Mouse (Mus musculus): ENCODE results near the gene Dner. TPM values are rescaled to one million over a fixed set of nuclear protein-coding genes. Genes with fewer than 3 reads are reported as not detected.

Gene Dner
- polyA plus RNA-seq, 1 experiment from 2014 or later = 143 TPM

DNA sequence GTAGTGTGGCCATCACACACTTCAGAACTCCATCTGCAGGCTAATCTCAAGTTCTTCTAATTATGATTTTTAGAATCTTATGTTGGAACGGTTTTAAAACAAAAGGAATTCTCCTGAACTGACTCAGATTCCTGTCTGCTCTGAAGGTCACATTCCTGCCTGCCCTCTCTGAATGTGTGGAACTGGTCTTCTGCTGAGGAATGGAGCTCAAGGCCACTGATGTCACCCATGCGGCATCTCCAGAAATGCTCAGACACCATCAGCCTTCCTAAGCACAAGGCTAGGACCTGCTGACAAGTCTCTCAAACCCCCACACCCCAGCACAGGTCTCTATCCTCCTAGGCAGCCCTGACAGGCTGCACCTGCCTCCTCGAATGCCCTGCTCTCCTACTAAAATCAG is 182.8 kb downstream of the Dner start:
- H3K27me3 ChIP-seq (replicated peaks) = no peaks in the 10 kb centered on the region
- H3K27ac ChIP-seq = no peak overlapping the region
- no peak for ATAC-seq (ENCODE audit: low FRiP score, low read depth)
- H3K4me2 ChIP-seq (replicated peaks) = no peak overlapping the region
- H3K9ac ChIP-seq = no peak overlapping the region
- no peaks in the 10 kb centered on the region for H3K4me1 ChIP-seq
- H3K9me3 ChIP-seq = no peaks in the 10 kb centered on the region
- WGBS = 58% methylated on average over 3 of the region's 3 CpGs
- H3K4me3 ChIP-seq = no peak overlapping the region
- no peaks in the 10 kb centered on the region for H3K36me3 ChIP-seq

DNA sequence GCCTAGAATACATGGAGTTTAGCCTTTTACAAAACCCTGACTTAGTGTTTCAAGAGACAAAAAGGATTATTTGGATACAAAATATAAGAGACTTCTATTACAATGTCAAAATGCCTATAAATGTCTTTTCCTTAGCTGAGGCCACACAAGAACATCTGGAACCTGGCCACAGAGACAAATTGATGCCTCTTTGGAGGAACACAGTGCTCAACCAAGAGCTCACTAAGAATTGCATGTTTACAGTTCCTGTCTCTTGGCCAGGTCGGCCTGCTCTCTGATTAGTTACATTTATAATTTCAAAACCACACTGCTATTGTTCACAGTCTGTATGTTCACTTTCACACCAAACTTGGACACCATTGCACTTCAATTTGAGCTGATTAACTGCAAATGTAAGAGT is 187.5 kb downstream of the Dner start:
- no peak overlapping the region for H3K4me3 ChIP-seq
- H3K9ac ChIP-seq = no peak overlapping the region
- H3K36me3 ChIP-seq = no peaks in the 10 kb centered on the region
- no peaks in the 10 kb centered on the region for H3K27me3 ChIP-seq (replicated peaks)
- no peak overlapping the region for H3K27ac ChIP-seq
- ATAC-seq (ENCODE audit: low FRiP score, low read depth) = no peak
- 0 out of 2 replicates have a peak, but pooled peaks cover 8% of the 10 kb centered on the region for H3K4me1 ChIP-seq
- 72% methylated on average over 1 of the region's 1 CpGs for WGBS
- no peaks in the 10 kb centered on the region for H3K9me3 ChIP-seq
- H3K4me2 ChIP-seq (replicated peaks) = no peak overlapping the region

DNA sequence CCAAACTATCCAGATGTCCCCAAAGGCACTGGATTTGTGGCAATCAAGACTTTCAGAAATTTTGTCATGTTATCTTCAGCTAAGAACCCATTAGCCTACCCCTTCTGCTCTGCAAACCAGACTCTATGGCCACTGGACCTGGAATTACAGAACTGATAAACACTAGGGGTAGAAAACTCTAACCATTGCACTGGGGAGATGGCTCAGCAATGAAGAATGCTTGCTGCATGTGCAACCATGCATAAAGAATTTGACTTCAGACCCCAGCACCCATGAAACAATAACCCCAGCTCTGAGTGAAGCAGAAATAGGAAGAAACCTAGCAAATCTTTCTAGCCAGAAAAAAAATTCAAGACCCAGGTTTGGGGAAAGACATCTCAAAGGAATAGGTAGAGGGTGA is 188.5 kb downstream of the Dner start:
- H3K4me3 ChIP-seq = no peak overlapping the region
- no peak overlapping the region for H3K4me2 ChIP-seq (replicated peaks)
- no peaks in the 10 kb centered on the region for H3K36me3 ChIP-seq
- H3K9ac ChIP-seq = no peak overlapping the region
- no peak for ATAC-seq (ENCODE audit: low FRiP score, low read depth)
- 0 out of 2 replicates have a peak, but pooled peaks cover 8% of the 10 kb centered on the region for H3K4me1 ChIP-seq
- no peaks in the 10 kb centered on the region for H3K9me3 ChIP-seq
- no peak overlapping the region for H3K27ac ChIP-seq
- no peaks in the 10 kb centered on the region for H3K27me3 ChIP-seq (replicated peaks)

DNA sequence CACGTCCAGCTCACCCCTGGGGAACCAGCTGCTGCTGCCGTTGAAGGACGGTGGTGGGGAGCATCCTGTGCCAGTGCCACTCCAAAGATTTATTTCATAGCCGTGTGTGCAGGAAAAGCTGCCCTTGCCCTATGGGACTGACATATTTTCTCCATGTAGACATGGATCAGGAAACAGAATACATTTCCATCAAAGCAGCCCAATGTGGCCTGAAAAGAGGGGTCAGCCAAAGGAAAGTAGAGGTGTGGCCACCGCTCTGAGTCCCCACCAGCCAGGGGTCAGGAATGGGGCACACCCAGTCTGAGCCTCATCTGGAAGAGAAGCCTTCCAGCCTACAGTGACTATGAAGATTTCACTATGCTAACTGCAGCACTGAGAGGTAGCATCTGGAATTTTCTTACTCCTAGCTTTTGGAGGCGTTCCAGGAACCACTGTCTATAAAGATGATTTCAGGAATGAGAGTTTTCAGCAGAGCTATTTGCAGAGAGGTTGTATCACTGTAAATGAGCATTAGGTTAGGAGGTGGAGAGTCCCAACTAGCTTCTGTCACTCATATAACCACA is 189.0 kb downstream of the Dner start:
- no peaks in the 10 kb centered on the region for H3K27me3 ChIP-seq (replicated peaks)
- H3K36me3 ChIP-seq = no peaks in the 10 kb centered on the region
- H3K4me3 ChIP-seq = no peak overlapping the region
- 35% methylated on average over 6 of the region's 6 CpGs for WGBS
- H3K9ac ChIP-seq = no peak overlapping the region
- no peaks in the 10 kb centered on the region for H3K9me3 ChIP-seq
- no peak overlapping the region for H3K4me2 ChIP-seq (replicated peaks)
- H3K4me1 ChIP-seq = 0 out of 2 replicates have a peak, but pooled peaks cover 8% of the 10 kb centered on the region
- no peak overlapping the region for H3K27ac ChIP-seq
- no peak for ATAC-seq (ENCODE audit: low FRiP score, low read depth)

DNA sequence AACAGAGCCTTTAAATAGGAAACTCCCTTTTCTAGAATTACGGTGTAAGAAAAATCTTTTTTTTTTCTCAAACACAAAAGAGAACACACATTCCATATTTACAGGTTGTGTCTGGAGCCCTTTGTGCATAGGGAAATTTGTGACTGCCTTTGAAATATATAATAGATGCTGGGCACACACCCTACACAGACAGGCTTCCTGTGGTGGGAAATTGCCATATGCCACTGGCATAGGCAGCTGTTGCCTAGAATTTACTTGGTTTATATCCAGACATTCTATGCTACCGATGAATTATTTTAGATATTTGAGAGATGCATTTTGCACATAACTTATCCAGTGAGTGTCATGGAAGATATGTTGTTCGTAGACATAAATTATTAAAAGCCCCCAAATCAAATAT is 195.3 kb downstream of the Dner start:
- WGBS = 90% methylated on average over 3 of the region's 3 CpGs
- H3K36me3 ChIP-seq = no peaks in the 10 kb centered on the region
- no peaks in the 10 kb centered on the region for H3K4me1 ChIP-seq
- H3K9me3 ChIP-seq = no peaks in the 10 kb centered on the region
- no peaks in the 10 kb centered on the region for H3K27me3 ChIP-seq (replicated peaks)
- no peak for ATAC-seq (ENCODE audit: low FRiP score, low read depth)
- no peak overlapping the region for H3K4me3 ChIP-seq
- no peak overlapping the region for H3K27ac ChIP-seq
- no peak overlapping the region for H3K4me2 ChIP-seq (replicated peaks)
- H3K9ac ChIP-seq = no peak overlapping the region

DNA sequence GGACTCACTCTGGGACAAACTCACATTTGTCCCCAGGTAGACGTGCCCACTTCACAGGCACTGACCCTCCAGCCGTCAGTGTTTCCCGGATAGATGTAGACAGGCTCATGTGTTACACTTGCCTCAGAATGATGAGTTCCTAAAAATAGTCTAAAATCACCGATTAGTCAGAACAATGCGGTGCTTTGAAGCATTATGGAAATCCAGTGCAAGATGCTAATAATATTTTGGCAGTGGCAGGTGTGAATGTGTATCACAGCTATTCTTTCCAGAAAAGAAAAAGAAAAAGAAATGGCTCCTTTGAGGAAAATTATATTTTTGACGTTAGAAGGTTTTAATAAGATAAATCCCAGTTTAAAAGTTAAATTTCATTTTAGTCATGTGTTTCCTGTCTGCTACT is 204.3 kb downstream of the Dner start:
- H3K27ac ChIP-seq = no peak overlapping the region
- no peaks in the 10 kb centered on the region for H3K27me3 ChIP-seq (replicated peaks)
- H3K9ac ChIP-seq = no peak overlapping the region
- no peak for ATAC-seq (ENCODE audit: low FRiP score, low read depth)
- 91% methylated on average over 6 of the region's 6 CpGs for WGBS
- no peaks in the 10 kb centered on the region for H3K36me3 ChIP-seq
- no peaks in the 10 kb centered on the region for H3K9me3 ChIP-seq
- no peaks in the 10 kb centered on the region for H3K4me1 ChIP-seq
- H3K4me3 ChIP-seq = no peak overlapping the region
- no peak overlapping the region for H3K4me2 ChIP-seq (replicated peaks)

DNA sequence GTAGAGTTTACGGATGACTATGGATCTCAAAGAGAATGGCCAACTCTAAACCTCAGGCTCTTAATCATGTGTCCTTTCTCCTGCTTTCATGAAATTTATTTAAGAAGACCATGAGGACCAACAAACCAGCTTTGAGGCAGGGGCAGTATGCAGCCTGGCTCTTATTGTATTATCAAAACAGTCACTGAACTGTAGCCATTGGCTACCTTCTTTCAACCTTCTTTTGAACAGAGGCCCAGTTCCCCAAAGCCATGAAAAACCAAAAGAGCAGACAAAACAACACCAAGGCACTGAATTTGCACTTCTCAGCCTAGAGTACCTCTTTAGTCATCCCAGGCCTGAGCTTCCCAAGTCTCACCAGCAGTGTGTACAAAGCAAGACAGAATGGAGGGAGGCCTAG is 207.5 kb downstream of the Dner start:
- Histone ChIP-seq H3K27me3 (replicated peaks) (no peaks in the 10 kb centered on the region), H3K36me3 (no peaks in the 10 kb centered on the region), H3K27ac (no peak overlapping the region), H3K4me2 (replicated peaks) (no peak overlapping the region), H3K9ac (no peak overlapping the region), H3K4me3 (no peak overlapping the region), H3K4me1 (no peaks in the 10 kb centered on the region), H3K9me3 (no peaks in the 10 kb centered on the region)
- no peak for ATAC-seq (ENCODE audit: low FRiP score, low read depth)
- WGBS = 95% methylated on average over 1 of the region's 1 CpGs

DNA sequence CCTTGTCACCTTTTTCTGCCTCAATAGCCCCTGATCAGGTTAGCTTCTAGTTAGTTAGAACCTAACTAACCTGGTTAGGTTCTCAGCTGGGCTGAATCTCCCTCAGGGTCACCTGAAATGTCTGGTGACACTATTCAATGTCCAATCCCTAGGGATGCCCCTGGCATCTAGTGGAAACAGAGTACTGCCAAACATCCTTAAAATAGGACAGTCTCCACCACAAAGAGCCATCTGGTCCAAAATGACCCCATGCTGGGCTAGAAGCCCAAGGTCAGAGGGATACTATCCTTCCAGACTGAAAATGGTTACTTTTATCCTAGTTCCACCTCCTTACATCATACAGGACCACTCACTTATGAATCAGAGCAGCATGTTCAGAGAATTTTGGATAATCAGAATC is 211.0 kb downstream of the Dner start:
- H3K27me3 ChIP-seq (replicated peaks) = no peaks in the 10 kb centered on the region
- no peak overlapping the region for H3K4me2 ChIP-seq (replicated peaks)
- H3K9me3 ChIP-seq = no peaks in the 10 kb centered on the region
- no peaks in the 10 kb centered on the region for H3K36me3 ChIP-seq
- ATAC-seq (ENCODE audit: low FRiP score, low read depth) = no peak
- H3K27ac ChIP-seq = no peak overlapping the region
- no peak overlapping the region for H3K9ac ChIP-seq
- no peaks in the 10 kb centered on the region for H3K4me1 ChIP-seq
- no peak overlapping the region for H3K4me3 ChIP-seq

DNA sequence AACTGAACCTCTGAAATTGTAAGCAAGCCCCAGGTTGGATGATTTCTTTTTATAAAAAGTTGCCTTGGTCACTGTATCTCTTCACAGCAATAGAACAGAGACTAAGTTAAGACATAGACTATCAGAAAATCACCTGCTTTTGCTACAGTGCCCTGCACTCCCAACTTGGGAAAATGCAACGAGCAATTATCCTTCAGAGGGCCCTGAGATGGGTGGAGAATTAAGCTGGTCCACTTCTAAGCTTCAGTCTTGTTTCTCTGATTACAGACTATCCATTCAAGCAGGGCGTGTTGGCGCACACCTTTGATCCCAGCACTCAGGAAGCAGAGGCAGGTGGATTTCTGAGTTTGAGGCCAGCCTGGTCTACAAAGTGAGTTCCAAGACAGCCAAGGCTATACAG is 211.4 kb downstream of the Dner start:
- Histone ChIP-seq H3K4me3 (no peak overlapping the region), H3K9me3 (no peaks in the 10 kb centered on the region), H3K27me3 (replicated peaks) (no peaks in the 10 kb centered on the region), H3K4me1 (no peaks in the 10 kb centered on the region), H3K36me3 (no peaks in the 10 kb centered on the region), H3K27ac (no peak overlapping the region), H3K9ac (no peak overlapping the region), H3K4me2 (replicated peaks) (no peak overlapping the region)
- 83% methylated on average over 3 of the region's 3 CpGs for WGBS
- ATAC-seq (ENCODE audit: low FRiP score, low read depth) = no peak

DNA sequence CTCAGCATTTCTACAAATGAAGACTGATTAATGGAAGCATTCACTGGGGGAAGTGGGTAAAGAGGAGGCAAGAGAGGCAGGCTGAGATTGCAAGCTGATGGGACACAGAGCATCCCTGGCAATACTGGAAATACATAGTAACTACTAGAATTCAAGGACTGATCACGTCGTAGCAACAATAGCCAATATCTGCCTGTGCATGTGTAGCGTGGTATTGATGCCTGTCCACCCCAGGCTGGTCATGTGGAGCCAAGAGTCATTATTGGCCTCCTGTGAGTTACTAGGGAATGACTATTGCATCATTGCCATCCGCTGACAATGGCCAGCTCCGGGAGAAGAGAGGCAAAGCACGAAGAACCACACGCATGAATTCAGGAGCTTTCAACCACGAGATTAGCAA is 216.0 kb downstream of the Dner start:
- Histone ChIP-seq H3K27ac (no peak overlapping the region), H3K4me1 (no peaks in the 10 kb centered on the region), H3K36me3 (no peaks in the 10 kb centered on the region), H3K9ac (no peak overlapping the region), H3K4me3 (no peak overlapping the region), H3K9me3 (no peaks in the 10 kb centered on the region), H3K4me2 (replicated peaks) (no peak overlapping the region), H3K27me3 (replicated peaks) (no peaks in the 10 kb centered on the region)
- WGBS = 78% methylated on average over 8 of the region's 8 CpGs
- ATAC-seq (ENCODE audit: low FRiP score, low read depth) = no peak

DNA sequence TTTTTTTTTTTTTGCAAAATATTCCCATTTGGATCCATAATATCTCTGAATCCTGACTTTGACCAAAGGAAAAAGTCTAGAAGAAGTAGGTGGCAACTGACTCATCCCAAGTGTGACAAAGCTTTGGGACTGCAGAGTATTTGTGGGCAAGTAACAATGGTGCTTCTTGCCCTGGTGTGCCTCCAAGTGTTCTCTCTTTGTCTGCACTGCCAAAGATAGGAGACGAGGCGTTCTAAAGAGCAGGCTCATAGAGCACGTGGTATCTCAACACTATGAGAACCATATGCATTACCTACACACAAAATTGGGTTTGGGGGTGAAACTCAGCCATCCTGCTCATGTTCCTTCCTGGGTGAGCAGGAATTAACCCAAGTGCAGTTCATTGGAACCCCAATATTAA is 221.7 kb downstream of the Dner start:
- Histone ChIP-seq H3K4me2 (replicated peaks) (no peak overlapping the region), H3K36me3 (no peaks in the 10 kb centered on the region), H3K27me3 (replicated peaks) (no peaks in the 10 kb centered on the region), H3K9me3 (no peaks in the 10 kb centered on the region), H3K4me3 (no peak overlapping the region), H3K9ac (no peak overlapping the region), H3K4me1 (no peaks in the 10 kb centered on the region), H3K27ac (no peak overlapping the region)
- no peak for ATAC-seq (ENCODE audit: low FRiP score, low read depth)
- 82% methylated on average over 3 of the region's 3 CpGs for WGBS

DNA sequence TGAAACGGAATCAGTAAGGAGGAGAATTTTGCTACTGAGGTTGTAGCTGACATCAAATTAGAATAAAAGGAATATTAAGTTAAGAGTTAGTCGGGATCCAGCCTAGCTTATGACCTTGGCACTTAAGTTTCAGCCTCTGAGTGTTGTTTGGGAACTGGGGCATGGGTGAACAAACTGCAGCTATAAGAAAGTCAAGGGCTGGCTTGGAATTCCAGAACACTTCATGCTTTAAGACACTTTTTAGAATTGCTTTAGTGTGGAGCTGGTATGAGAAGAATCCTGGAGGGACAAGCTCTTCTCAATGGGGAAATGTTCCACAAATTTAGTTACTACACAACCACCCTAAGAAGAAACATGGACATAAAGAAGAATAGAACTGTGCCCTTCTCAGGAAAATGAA is 223.8 kb downstream of the Dner start:
- Histone ChIP-seq H3K9ac (no peak overlapping the region), H3K4me3 (no peak overlapping the region), H3K4me2 (replicated peaks) (no peak overlapping the region), H3K9me3 (no peaks in the 10 kb centered on the region), H3K27me3 (replicated peaks) (no peaks in the 10 kb centered on the region), H3K36me3 (no peaks in the 10 kb centered on the region), H3K27ac (no peak overlapping the region), H3K4me1 (no peaks in the 10 kb centered on the region)
- 86% methylated on average over 2 of the region's 2 CpGs for WGBS
- ATAC-seq (ENCODE audit: low FRiP score, low read depth) = no peak

DNA sequence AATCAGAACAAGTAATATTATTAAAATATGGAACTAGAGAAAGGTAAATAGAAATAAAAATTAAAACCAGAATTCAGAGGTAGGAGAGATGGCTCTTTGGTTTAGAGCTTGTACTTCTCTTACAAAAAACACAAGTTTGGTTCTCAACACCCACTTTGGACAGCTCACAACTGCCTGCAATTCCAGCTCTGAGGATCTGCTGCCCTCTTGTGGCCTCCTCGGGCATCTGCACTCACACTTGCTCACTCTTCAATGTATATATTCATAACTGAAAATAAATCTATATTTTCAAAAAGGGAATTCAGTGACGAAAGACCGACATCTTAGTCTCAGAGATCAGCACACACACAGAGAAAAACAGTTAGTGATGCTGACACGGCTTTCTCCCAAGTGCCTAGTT is 225.7 kb downstream of the Dner start:
- no peaks in the 10 kb centered on the region for H3K27me3 ChIP-seq (replicated peaks)
- H3K9ac ChIP-seq = no peak overlapping the region
- H3K4me2 ChIP-seq (replicated peaks) = no peak overlapping the region
- no peaks in the 10 kb centered on the region for H3K9me3 ChIP-seq
- WGBS = 72% methylated on average over 4 of the region's 4 CpGs
- no peaks in the 10 kb centered on the region for H3K36me3 ChIP-seq
- H3K27ac ChIP-seq = no peak overlapping the region
- H3K4me3 ChIP-seq = no peak overlapping the region
- no peak for ATAC-seq (ENCODE audit: low FRiP score, low read depth)
- H3K4me1 ChIP-seq = no peaks in the 10 kb centered on the region
